Mouse (Mus musculus) myocyte (in vitro differentiated cells): ENCODE measurements around the gene Ing2.
A peak's percentile ranks its signal among the peaks of the same experiment; 100 is the strongest.

Experiments used
- MAX ChIP-seq: IDR thresholded peaks from one replicate; pipeline ENCODE4 v1.6.1; 2011; ENCODE audit warnings: low read depth, mild to moderate bottlenecking, control low read depth
- MYOG ChIP-seq, 3 experiments: IDR thresholded peaks; one replicate each; pipeline ENCODE4 v1.6.1; 2011; ENCODE audit warnings: control low read depth in 2 of 3, low read depth in 2 of 3, mild to moderate bottlenecking in 2 of 3; ENCODE audit not compliant: insufficient read length in 2 of 3, control insufficient read depth in 1 of 3, insufficient read depth in 1 of 3
- POLR2A ChIP-seq: IDR thresholded peaks from one replicate; pipeline ENCODE4 v1.6.1; 2011; ENCODE audit warnings: low read depth, mild to moderate bottlenecking, control low read depth, moderate library complexity; ENCODE audit not compliant: insufficient read length
- USF1 ChIP-seq: IDR thresholded peaks from one replicate; pipeline ENCODE4 v1.6.1; 2011; ENCODE audit warnings: low read depth, mild to moderate bottlenecking, control low read depth, moderate library complexity

- TF ChIP-seq MAX (no peak), USF1 (no peak), MYOG (IDR thresholded peaks at IDR 0.05; ENCODE audit: control insufficient read depth in 1 of 3, insufficient read depth in 1 of 3, insufficient read length in 2 of 3, low read depth in 2 of 3) (peak in 1 of 3 experiments; percentile 10), POLR2A (peak; percentile 67)
These were observed 38.7 kb upstream of the Ing2 start, which contains the start of gene Cdkn2aip for GRCm38 (mm10) chr8:47713761-47714745.
